Mouse (Mus musculus) heart, embryonic 12.5 days (tissue): ENCODE results near the gene Tle2. TPM values are rescaled to one million over a fixed set of nuclear protein-coding genes. Genes with fewer than 3 reads are reported as not detected.

Experiments used
- ATAC-seq: fragments of 200-750 bp; cut with Nextera tagmentation; 2 replicates; pipeline ENCODE4 v1.8.0; 2017; ENCODE audit warnings: moderate TSS enrichment, moderate library complexity; ENCODE audit not compliant: insufficient number of reproducible peaks, low FRiP score
- H3K27ac ChIP-seq: fragments of 300-500 bp; sonication (generic); 2 replicates; pipeline ENCODE4 v1.5.1; 2016; ENCODE audit warnings: mild to moderate bottlenecking, moderate library complexity; ENCODE audit not compliant: poor library complexity, severe bottlenecking
- H3K27me3 ChIP-seq: fragments of 300-500 bp; sonication (generic); replicated peaks from 2 replicates; pipeline ENCODE4 v1.6.1; 2016; ENCODE audit warnings: mild to moderate bottlenecking, moderate library complexity
- H3K36me3 ChIP-seq: fragments of 300-500 bp; sonication (generic); 2 replicates; pipeline ENCODE4 v1.6.1; 2016; ENCODE audit warnings: mild to moderate bottlenecking, moderate library complexity
- H3K4me1 ChIP-seq: fragments of 300-500 bp; sonication (generic); replicated peaks from 2 replicates; pipeline ENCODE4 v1.6.1; 2016; ENCODE audit warnings: mild to moderate bottlenecking
- H3K4me2 ChIP-seq: fragments of 300-500 bp; sonication (generic); 2 replicates; pipeline ENCODE4 v1.6.1; 2016; ENCODE audit warnings: mild to moderate bottlenecking, moderate library complexity
- H3K4me3 ChIP-seq: fragments of 300-500 bp; sonication (generic); 2 replicates; pipeline ENCODE4 v1.5.1; 2016; ENCODE audit warnings: mild to moderate bottlenecking
- H3K9ac ChIP-seq: fragments of 300-500 bp; sonication (generic); 2 replicates; pipeline ENCODE4 v1.6.1; 2016; ENCODE audit warnings: mild to moderate bottlenecking, moderate library complexity
- H3K9me3 ChIP-seq: fragments of 300-500 bp; sonication (generic); replicated peaks from 2 replicates; pipeline ENCODE4 v1.6.1; 2016; ENCODE audit warnings: mild to moderate bottlenecking, moderate library complexity
- WGBS: fragments of 180-500 bp; shearing (Covaris S2); methylation state at CpG from one replicate; pipeline ENCODE4 v1.1.7; 2016; 5-methylcytosine and 5-hydroxymethylcytosine counted together
- polyA plus RNA-seq: library from polyadenylated mRNA; unstranded; fragments of >200 nt; fragmentation: Nextera tagmentation; extraction: Ambion mirVana; gene quantifications from 2 replicates; pipeline ENCODE4 v1.2.1, GENCODE M21; 2016

The Tle2 gene
- polyA plus RNA-seq, 1 experiment from 2014 or later = 25.8 TPM

GRCm38 (mm10) chr10:81580441-81581070 is 6.2 kb downstream of the Tle2 start:
- WGBS = 41% methylated on average over 25 of the region's 25 CpGs
- H3K4me3 ChIP-seq = no peak overlapping the region
- no peak overlapping the region for H3K27ac ChIP-seq
- H3K4me1 ChIP-seq = peaks cover 16% of the 10 kb centered on the region
- no peak for ATAC-seq
- no peak overlapping the region for H3K4me2 ChIP-seq
- no peaks in the 10 kb centered on the region for H3K9me3 ChIP-seq
- H3K27me3 ChIP-seq = 0 out of 2 replicates have a peak, but pooled peaks cover 13% of the 10 kb centered on the region
- H3K9ac ChIP-seq = no peak overlapping the region
- peaks cover 46% of the 10 kb centered on the region for H3K36me3 ChIP-seq

DNA sequence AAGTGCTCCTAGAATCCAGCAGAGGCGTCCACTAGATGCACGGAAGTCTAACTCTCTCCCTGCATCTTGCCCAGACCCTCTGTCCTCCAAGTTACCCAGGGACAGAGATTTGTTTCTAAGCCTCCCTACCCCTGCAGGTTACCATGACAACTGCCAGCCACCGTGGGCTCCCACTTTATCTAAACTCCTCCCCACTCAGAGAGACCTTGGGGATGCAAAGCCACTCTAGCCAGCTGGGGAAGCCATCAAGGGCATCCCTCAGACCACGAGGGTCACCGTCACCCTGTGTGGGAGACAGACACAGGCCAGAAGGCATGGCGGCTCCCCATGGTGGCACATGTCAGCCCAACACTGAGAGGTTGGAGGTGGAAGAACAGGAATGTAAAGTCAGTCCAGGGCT is 9.0 kb downstream of the Tle2 start:
- Histone ChIP-seq H3K36me3 (peaks cover 67% of the 10 kb centered on the region), H3K4me2 (no peak overlapping the region), H3K27me3 (peaks cover 32% of the 10 kb centered on the region), H3K9ac (no peak overlapping the region), H3K4me3 (no peak overlapping the region), H3K27ac (no peak overlapping the region), H3K9me3 (no peaks in the 10 kb centered on the region), H3K4me1 (peaks cover 8% of the 10 kb centered on the region)
- 52% methylated on average over 6 of the region's 6 CpGs for WGBS
- no peak for ATAC-seq

GRCm38 (mm10) chr10:81588739-81589138 is 14.4 kb downstream of the Tle2 start:
- Histone ChIP-seq H3K27me3 (peaks cover 50% of the 10 kb centered on the region), H3K4me2 (no peak overlapping the region), H3K27ac (no peak overlapping the region), H3K9ac (no peak overlapping the region), H3K36me3 (peaks cover 72% of the 10 kb centered on the region), H3K9me3 (no peaks in the 10 kb centered on the region), H3K4me1 (no peaks in the 10 kb centered on the region), H3K4me3 (no peak overlapping the region)
- ATAC-seq = no peak
- 58% methylated on average over 7 of the region's 7 CpGs for WGBS

DNA sequence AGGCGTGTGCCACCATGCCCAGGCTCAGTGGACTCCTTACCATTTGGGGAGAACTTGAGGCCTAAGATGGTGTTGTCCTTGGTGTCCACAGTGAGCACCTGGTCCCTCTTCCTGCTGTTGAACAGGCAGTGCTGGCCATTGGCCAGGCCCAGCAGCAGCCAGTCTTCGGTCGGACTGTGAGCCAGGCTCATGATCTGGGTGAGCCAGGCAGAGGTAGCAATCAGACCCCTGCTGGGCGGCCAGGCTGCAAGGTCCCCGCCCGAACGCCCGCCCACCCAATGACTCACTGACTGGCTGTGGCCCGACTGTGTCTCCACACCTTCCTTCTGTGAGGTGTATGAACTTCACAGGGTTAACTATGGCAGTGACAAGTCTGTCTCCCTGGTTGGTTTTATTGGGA is 17.5 kb downstream of the Tle2 start:
- no peak overlapping the region for H3K4me3 ChIP-seq
- peaks cover 44% of the 10 kb centered on the region for H3K36me3 ChIP-seq
- H3K27me3 ChIP-seq = peaks cover 56% of the 10 kb centered on the region
- no peak overlapping the region for H3K4me2 ChIP-seq
- no peak overlapping the region for H3K27ac ChIP-seq
- ATAC-seq = no peak
- 56% methylated on average over 9 of the region's 9 CpGs for WGBS
- no peak overlapping the region for H3K9ac ChIP-seq
- H3K9me3 ChIP-seq = no peaks in the 10 kb centered on the region
- peaks cover 18% of the 10 kb centered on the region for H3K4me1 ChIP-seq

- Histone ChIP-seq H3K9ac (no peak overlapping the region), H3K36me3 (peaks cover 37% of the 10 kb centered on the region), H3K27ac (no peak overlapping the region), H3K27me3 (peaks cover 48% of the 10 kb centered on the region), H3K9me3 (no peaks in the 10 kb centered on the region), H3K4me3 (no peak overlapping the region), H3K4me1 (peaks cover 26% of the 10 kb centered on the region), H3K4me2 (no peak overlapping the region)
- no peak for ATAC-seq
- 74% methylated on average over 7 of the region's 7 CpGs for WGBS
Observed at GRCm38 (mm10) chr10:81592631-81593030, 18.3 kb downstream of the Tle2 start.

DNA sequence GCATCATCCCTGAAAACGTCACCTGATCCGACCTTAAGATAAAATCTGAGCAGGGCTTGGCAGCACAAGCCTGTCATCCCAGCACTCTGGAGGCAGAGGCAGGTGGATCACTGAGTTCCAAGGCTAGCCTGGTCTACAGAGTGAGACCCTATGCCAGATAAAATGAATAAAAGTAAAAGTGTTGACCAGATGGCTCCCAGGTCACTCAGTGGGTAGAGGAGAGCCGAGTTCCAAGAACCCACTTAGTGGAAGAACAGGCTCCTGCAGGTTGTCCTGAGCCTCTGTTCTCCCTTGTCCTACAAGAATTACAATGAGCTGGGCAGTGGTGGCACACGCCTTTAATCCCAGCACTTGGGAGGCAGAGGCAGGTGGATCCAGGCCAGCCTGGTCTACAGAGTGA is 18.9 kb downstream of the Tle2 start:
- 56% methylated on average over 4 of the region's 4 CpGs for WGBS
- Histone ChIP-seq H3K27me3 (peaks cover 44% of the 10 kb centered on the region), H3K4me2 (no peak overlapping the region), H3K36me3 (peaks cover 31% of the 10 kb centered on the region), H3K9me3 (no peaks in the 10 kb centered on the region), H3K9ac (no peak overlapping the region), H3K4me1 (peaks cover 31% of the 10 kb centered on the region), H3K4me3 (no peak overlapping the region), H3K27ac (no peak overlapping the region)
- ATAC-seq = no peak

DNA sequence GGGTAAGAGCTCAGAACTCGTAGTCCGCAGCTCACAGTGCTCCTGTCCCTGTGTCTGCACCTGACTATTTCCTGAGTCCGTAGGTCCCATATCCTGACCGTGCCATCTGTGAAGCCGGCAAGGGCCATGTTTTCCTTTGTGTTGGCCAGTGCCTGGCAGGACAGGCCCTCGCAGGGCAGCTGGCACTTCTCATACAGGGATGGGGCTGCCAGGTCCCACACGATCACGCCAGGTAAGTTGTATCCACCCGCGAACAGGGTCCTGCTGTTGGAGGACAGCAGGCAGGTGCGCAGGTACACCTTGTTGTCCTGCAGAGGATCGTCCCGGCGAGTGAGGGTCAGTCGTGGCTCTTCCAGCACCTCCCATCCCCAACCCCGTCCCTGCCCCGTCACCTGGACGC is 19.6 kb downstream of the Tle2 start:
- no peaks in the 10 kb centered on the region for H3K9me3 ChIP-seq

DNA sequence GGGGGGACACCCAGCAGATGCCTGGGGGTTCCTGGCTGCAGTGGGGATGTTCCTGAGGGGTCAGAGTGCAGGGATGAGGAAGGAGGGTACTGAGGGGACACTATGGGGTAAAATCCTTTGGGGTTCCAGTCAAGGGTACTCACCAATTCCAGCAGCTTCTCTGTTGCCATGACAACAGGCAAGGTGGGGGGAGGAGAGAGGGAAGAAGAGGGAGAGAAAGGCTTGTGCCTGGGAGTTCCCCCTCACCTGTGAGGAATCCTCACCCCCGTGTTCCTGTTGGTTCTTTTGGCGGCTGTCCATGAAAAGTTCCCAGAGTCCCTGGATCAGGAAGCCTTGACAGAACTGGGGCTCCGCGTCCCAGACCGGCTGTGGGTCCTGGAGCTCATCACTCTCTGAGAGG is 21.2 kb downstream of the Tle2 start:
- Histone ChIP-seq H3K4me1 (peaks cover 44% of the 10 kb centered on the region), H3K27me3 (peaks cover 39% of the 10 kb centered on the region), H3K4me2 (peak overlapping the region; percentile 71; the same call in 1 of the 2 replicates), H3K4me3 (no peak overlapping the region), H3K9ac (no peak overlapping the region; the same call in 1 of the 2 replicates), H3K9me3 (no peaks in the 10 kb centered on the region), H3K27ac (no peak overlapping the region), H3K36me3 (peaks cover 7% of the 10 kb centered on the region)
- ATAC-seq = no peak
- WGBS = 42% methylated on average over 5 of the region's 5 CpGs

More for the DNA sequence above, 19.6 kb downstream of the Tle2 start:
- Histone ChIP-seq H3K4me1 (peaks cover 35% of the 10 kb centered on the region), H3K27ac (no peak overlapping the region), H3K4me3 (no peak overlapping the region), H3K27me3 (peaks cover 39% of the 10 kb centered on the region), H3K4me2 (no peak overlapping the region), H3K36me3 (peaks cover 24% of the 10 kb centered on the region), H3K9ac (no peak overlapping the region)
- no peak for ATAC-seq
- 68% methylated on average over 18 of the region's 18 CpGs for WGBS

- no peaks in the 10 kb centered on the region for H3K9me3 ChIP-seq
- H3K9ac ChIP-seq = peak overlapping the region; percentile 69
- peaks cover 33% of the 10 kb centered on the region for H3K27me3 ChIP-seq
- H3K4me1 ChIP-seq = peaks cover 51% of the 10 kb centered on the region
- no peak for ATAC-seq
- peak overlapping the region; percentile 83 for H3K27ac ChIP-seq
- peak overlapping the region; percentile 43 for H3K4me3 ChIP-seq
- peak overlapping the region; percentile 71 for H3K4me2 ChIP-seq
- H3K36me3 ChIP-seq = no peaks in the 10 kb centered on the region
- 2% methylated on average over 10 of the region's 10 CpGs for WGBS
Observed at GRCm38 (mm10) chr10:81596611-81597010, 22.2 kb downstream of the Tle2 start.

- H3K36me3 ChIP-seq = no peaks in the 10 kb centered on the region
- peak overlapping the region; percentile 83 for H3K27ac ChIP-seq
- whole genome bisulfite sequencing = 5% methylated on average over 12 of the region's 12 CpGs
- peak overlapping the region; percentile 43 for H3K4me3 ChIP-seq
- peak overlapping the region; percentile 71 for H3K4me2 ChIP-seq
- no peaks in the 10 kb centered on the region for H3K9me3 ChIP-seq
- no peak for ATAC-seq
- H3K9ac ChIP-seq = peak overlapping the region; percentile 69
- H3K4me1 ChIP-seq = peaks cover 55% of the 10 kb centered on the region
- peaks cover 26% of the 10 kb centered on the region for H3K27me3 ChIP-seq
Observed at GRCm38 (mm10) chr10:81597137-81597950, 23.0 kb downstream of the Tle2 start.

DNA sequence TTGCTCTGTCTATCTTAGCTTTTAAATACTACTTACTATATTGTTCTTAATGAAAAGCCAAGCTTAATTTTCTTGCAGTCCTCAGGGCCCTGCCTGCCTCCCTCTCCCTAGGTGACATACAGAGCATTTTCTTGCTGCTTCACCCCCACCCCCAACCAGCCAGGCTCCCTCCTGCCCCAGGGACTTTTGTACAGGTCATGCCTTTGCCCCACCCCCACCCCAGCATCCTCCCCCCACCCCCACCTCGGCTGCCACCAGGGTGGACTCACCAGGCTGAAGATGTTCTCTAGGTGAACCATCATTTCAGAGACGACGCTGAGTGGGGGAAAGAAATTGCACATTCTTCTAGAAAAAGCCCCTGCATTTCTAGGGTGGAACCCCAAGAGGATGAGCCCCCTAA is 24.0 kb downstream of the Tle2 start:
- Histone ChIP-seq H3K9me3 (no peaks in the 10 kb centered on the region), H3K4me2 (no peak overlapping the region), H3K27me3 (peaks cover 17% of the 10 kb centered on the region), H3K27ac (no peak overlapping the region), H3K36me3 (no peaks in the 10 kb centered on the region), H3K9ac (no peak overlapping the region), H3K4me3 (no peak overlapping the region), H3K4me1 (peaks cover 59% of the 10 kb centered on the region)
- no peak for ATAC-seq
- WGBS = 46% methylated on average over 3 of the region's 3 CpGs
